In the genomic region with DNA sequence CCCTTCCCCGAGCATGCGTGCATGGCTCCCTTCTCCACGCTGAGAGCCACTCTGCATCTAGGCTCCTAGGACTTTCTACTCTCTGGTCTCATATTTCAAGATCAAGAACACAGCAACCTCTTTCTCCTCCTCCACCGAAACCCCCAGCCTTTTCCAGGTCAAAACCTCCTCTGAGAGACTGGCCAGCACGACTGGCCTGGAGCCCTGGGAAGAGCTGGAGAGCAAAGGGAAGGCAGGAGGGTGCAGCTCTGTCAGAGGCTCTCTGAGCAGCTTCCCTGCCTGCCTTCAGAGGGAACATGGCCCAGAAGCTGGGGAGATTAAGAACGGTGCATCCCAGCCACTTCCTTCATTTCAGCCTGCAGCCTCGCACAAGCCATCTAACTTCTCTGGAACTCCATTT, we compare ENCODE assay signal across 14 mouse cellular contexts. TPM values are rescaled to one million over a fixed set of nuclear protein-coding genes. Genes with fewer than 3 reads are reported as not detected.
DNase-seq lines count a peak whose midpoint lies in the region; ATAC-seq and TF ChIP-seq lines count a peak whose summit lies in the region.
"Had no signal": no experiment of that assay in that cellular context is flagged by ENCODE, and none has a peak within 500 bp of the region (broad histone marks: within the 10 kb centered on the region; RNA-seq: fewer than 3 reads in every experiment).

No protein-coding gene starts in this region.

- H3K4me3 ChIP-seq in gastrocnemius, adult 2 months, result peak overlapping the region; percentile 13; the same call in 1 of the 2 replicates
- no peak overlapping the region for H3K4me3 ChIP-seq in kidney, embryonic 15.5 days (replicated peaks)
- H3K4me3 ChIP-seq in embryonic facial prominence, embryonic 10.5 days, result peak overlapping the region; percentile 40
- H3K4me3 ChIP-seq in limb, embryonic 12.5 days (replicated peaks), result no peak overlapping the region
- H3K4me3 ChIP-seq: liver, embryonic 13.5 days had no signal

- 0 out of 2 replicates have a peak overlapping the region, but pooled peaks have one; percentile 9 for H3K4me2 ChIP-seq in kidney, embryonic 15.5 days
- H3K4me2 ChIP-seq in limb, embryonic 12.5 days, result 0 out of 2 replicates have a peak overlapping the region, but pooled peaks have one; percentile 9
- H3K4me2 ChIP-seq: liver, embryonic 13.5 days had no signal

- 27% methylated on average over 7 of the region's 7 CpGs for WGBS in kidney, embryonic 15.5 days
- 45% methylated on average over 7 of the region's 7 CpGs for WGBS in embryonic facial prominence, embryonic 10.5 days
- WGBS in limb, embryonic 12.5 days, result 43% methylated on average over 7 of the region's 7 CpGs

- H3K27me3 ChIP-seq in kidney, embryonic 15.5 days, result no peaks in the 10 kb centered on the region
- H3K27me3 ChIP-seq in embryonic facial prominence, embryonic 10.5 days (replicated peaks; ENCODE audit: low read depth, poor library complexity, severe bottlenecking), result no peaks in the 10 kb centered on the region
- H3K27me3 ChIP-seq in limb, embryonic 12.5 days, result no peaks in the 10 kb centered on the region

- peaks cover 6% of the 10 kb centered on the region; the same call in 1 of the 2 replicates for H3K36me3 ChIP-seq in kidney, embryonic 15.5 days
- H3K36me3 ChIP-seq in embryonic facial prominence, embryonic 10.5 days (replicated peaks), result peaks cover 44% of the 10 kb centered on the region
- peaks cover 21% of the 10 kb centered on the region for H3K36me3 ChIP-seq in limb, embryonic 12.5 days
- H3K36me3 ChIP-seq: liver, embryonic 13.5 days had no signal

- no peaks in the 10 kb centered on the region for H3K9me3 ChIP-seq in kidney, embryonic 15.5 days (replicated peaks)
- H3K9me3 ChIP-seq in embryonic facial prominence, embryonic 10.5 days, result no peaks in the 10 kb centered on the region
- no peaks in the 10 kb centered on the region for H3K9me3 ChIP-seq in limb, embryonic 12.5 days
- H3K9me3 ChIP-seq: liver, embryonic 13.5 days had no signal

- no peak for ATAC-seq in kidney, embryonic 15.5 days (replicated peaks; ENCODE audit: low FRiP score)
- no peak for ATAC-seq in limb, embryonic 12.5 days (ENCODE audit: insufficient number of reproducible peaks, insufficient read depth, low FRiP score, low TSS enrichment, low read depth)

- intact Hi-C loops in gastrocnemius, adult 2 months (cut with DNase I), result no loop called here

- H3K27ac ChIP-seq in gastrocnemius, adult 2 months, result peak overlapping the region; percentile 53
- peak overlapping the region; percentile 46; the same call in 1 of the 2 replicates for H3K27ac ChIP-seq in kidney, embryonic 15.5 days
- H3K27ac ChIP-seq in embryonic facial prominence, embryonic 10.5 days (replicated peaks), result 0 out of 2 replicates have a peak overlapping the region, but pooled peaks have one; percentile 61
- peak overlapping the region; percentile 9; the same call in 1 of the 2 replicates for H3K27ac ChIP-seq in limb, embryonic 12.5 days
- H3K27ac ChIP-seq: liver, embryonic 13.5 days had no signal

- DNase-seq in gastrocnemius, adult 2 months, result peak; percentile 60
- DNase-seq in gastrocnemius, postnatal 10 days, result no peak
- no peak for DNase-seq in kidney, postnatal 4 days
- DNase-seq in embryonic facial prominence, embryonic 10.5 days (ENCODE audit: low spot score), result no peak
- no peak for DNase-seq in adrenal gland, adult 8-10 months
- DNase-seq in layer of hippocampus, adult 18-20 months (ENCODE audit: low spot score in 2 of 2), result no peak
- DNase-seq: B cell, adult 2 months; kidney, adult 8-10 months; layer of hippocampus, postnatal 36 days; liver, embryonic 13.5 days; thymus, adult 18-20 months had no signal

- peaks cover 96% of the 10 kb centered on the region for H3K4me1 ChIP-seq in kidney, embryonic 15.5 days
- peaks cover 93% of the 10 kb centered on the region for H3K4me1 ChIP-seq in embryonic facial prominence, embryonic 10.5 days
- peaks cover 88% of the 10 kb centered on the region for H3K4me1 ChIP-seq in limb, embryonic 12.5 days (replicated peaks)

- no peak for TF ChIP-seq CTCF in gastrocnemius, adult 2 months (IDR thresholded peaks at IDR 0.05)

- no peak overlapping the region for H3K9ac ChIP-seq in kidney, embryonic 15.5 days
- peak overlapping the region; percentile 48; the same call in 1 of the 2 replicates for H3K9ac ChIP-seq in limb, embryonic 12.5 days (replicated peaks)
- H3K9ac ChIP-seq: liver, embryonic 13.5 days had no signal

RNA-seq across cellular contexts. Expression of a gene that starts 5.8 kb away (rescaled TPM):
- 1 to 10 TPM; 4.1 to 5.7 TPM for total RNA-seq in gastrocnemius, adult 2 months (2021)
- 10 to 100 TPM; 13.7 to 19.0 TPM for total RNA-seq in gastrocnemius, postnatal 10 days (2021)
- 17.2 and 18.5 TPM in 2 replicates for polyA plus RNA-seq in kidney, embryonic 15.5 days (2015; fragmentation: Nextera tagmentation; extraction: Ambion mirVana)
- polyA plus RNA-seq in embryonic facial prominence, embryonic 10.5 days (2016; fragmentation: Nextera tagmentation; extraction: Ambion mirVana), result 17.4 and 18.4 TPM in 2 replicates
- 17.5 and 22.1 TPM in 2 replicates for polyA plus RNA-seq in limb, embryonic 12.5 days (2016; fragmentation: Nextera tagmentation; extraction: Ambion mirVana)
- 10 to 100 TPM; 14.7 to 23.3 (median 19.8) TPM for total RNA-seq in adrenal gland, adult 8-10 months (2022)
- total RNA-seq in layer of hippocampus, adult 18-20 months (2021), result 1 to 10 TPM; 2.6 to 3.5 TPM
- total RNA-seq: megakaryocyte-erythroid progenitor cell, adult 5-6 weeks had no signal

Comparison
In these comparisons a context has a peak if more than half of its experiments do, and no peak if none do; other contexts are left out.
1. H3K27ac ChIP-seq: peak in every context shown above with its lines; median percentile 61 in embryonic facial prominence, embryonic 10.5 days; 53 in gastrocnemius, adult 2 months; 46 in kidney, embryonic 15.5 days; 9 in limb, embryonic 12.5 days.
2. H3K4me3 ChIP-seq: peak in gastrocnemius, adult 2 months (single experiment) and embryonic facial prominence, embryonic 10.5 days (single experiment); none in kidney, embryonic 15.5 days (single experiment) and limb, embryonic 12.5 days (single experiment).